Mouse (Mus musculus): ENCODE measurements around the gene Gimap3. TPM values are rescaled to one million over a fixed set of nuclear protein-coding genes. Genes with fewer than 3 reads are reported as not detected.

Gene Gimap3
- polyA plus RNA-seq, 1 experiment from 2014 or later = 0.05 TPM

GRCm38 (mm10) chr6:48741711-48742206 lies 28.9 kb downstream of the Gimap3 start:
- H3K36me3 ChIP-seq (replicated peaks) = no peaks in the 10 kb centered on the region
- ATAC-seq (ENCODE audit: insufficient read depth) = peak; percentile 35; the same call in 1 of the 2 replicates
- H3K9me3 ChIP-seq (replicated peaks) = no peaks in the 10 kb centered on the region
- H3K27ac ChIP-seq (replicated peaks) = peak overlapping the region; percentile 61
- H3K27me3 ChIP-seq = 0 out of 2 replicates have a peak, but pooled peaks cover 3% of the 10 kb centered on the region
- no peak overlapping the region for H3K9ac ChIP-seq
- WGBS (ENCODE audit: insufficient replicate concordance) = 38% methylated on average over 9 of the region's 9 CpGs
- peaks cover 29% of the 10 kb centered on the region for H3K4me1 ChIP-seq (replicated peaks)
- peak overlapping the region; percentile 57 for H3K4me2 ChIP-seq
- no peak overlapping the region for H3K4me3 ChIP-seq (replicated peaks)

GRCm38 (mm10) chr6:48741273-48741672 lies 29.4 kb downstream of the Gimap3 start:
- H3K9ac ChIP-seq = no peak overlapping the region
- no peaks in the 10 kb centered on the region for H3K36me3 ChIP-seq (replicated peaks)
- H3K4me1 ChIP-seq (replicated peaks) = peaks cover 29% of the 10 kb centered on the region
- ATAC-seq (ENCODE audit: insufficient read depth) = no peak
- H3K4me2 ChIP-seq = no peak overlapping the region
- no peak overlapping the region for H3K4me3 ChIP-seq (replicated peaks)
- H3K9me3 ChIP-seq (replicated peaks) = no peaks in the 10 kb centered on the region
- H3K27ac ChIP-seq (replicated peaks) = peak overlapping the region; percentile 61; the same call in 1 of the 2 replicates
- 0 out of 2 replicates have a peak, but pooled peaks cover 3% of the 10 kb centered on the region for H3K27me3 ChIP-seq
- WGBS (ENCODE audit: insufficient replicate concordance) = 8% methylated on average over 3 of the region's 3 CpGs

- Histone ChIP-seq H3K9me3 (replicated peaks) (no peaks in the 10 kb centered on the region), H3K4me2 (no peak overlapping the region), H3K27me3 (0 out of 2 replicates have a peak, but pooled peaks cover 3% of the 10 kb centered on the region), H3K27ac (replicated peaks) (0 out of 2 replicates have a peak overlapping the region, but pooled peaks have one; percentile 61), H3K36me3 (replicated peaks) (no peaks in the 10 kb centered on the region), H3K9ac (no peak overlapping the region), H3K4me1 (replicated peaks) (peaks cover 22% of the 10 kb centered on the region), H3K4me3 (replicated peaks) (no peak overlapping the region)
- no peak for ATAC-seq (ENCODE audit: insufficient read depth)
- 53% methylated on average over 3 of the region's 3 CpGs for WGBS (ENCODE audit: insufficient replicate concordance)
Observed at GRCm38 (mm10) chr6:48740501-48741169, 30.0 kb downstream of the Gimap3 start.

GRCm38 (mm10) chr6:48739780-48740055 lies 30.9 kb downstream of the Gimap3 start:
- Histone ChIP-seq H3K27ac (replicated peaks) (no peak overlapping the region), H3K36me3 (replicated peaks) (no peaks in the 10 kb centered on the region), H3K4me2 (no peak overlapping the region), H3K4me3 (replicated peaks) (no peak overlapping the region), H3K27me3 (0 out of 2 replicates have a peak, but pooled peaks cover 3% of the 10 kb centered on the region), H3K9me3 (replicated peaks) (no peaks in the 10 kb centered on the region), H3K9ac (no peak overlapping the region), H3K4me1 (replicated peaks) (peaks cover 21% of the 10 kb centered on the region)
- 35% methylated on average over 3 of the region's 3 CpGs for WGBS (ENCODE audit: insufficient replicate concordance)
- ATAC-seq (ENCODE audit: insufficient read depth) = no peak

GRCm38 (mm10) chr6:48738961-48739779 lies 31.5 kb downstream of the Gimap3 start, which contains the start of gene Gimap1:
Gimap1 (plus strand) TSS chr6:48739054.
- ATAC-seq (ENCODE audit: insufficient read depth) = no peak
- Histone ChIP-seq H3K27me3 (0 out of 2 replicates have a peak, but pooled peaks cover 3% of the 10 kb centered on the region), H3K4me2 (peak within 1 kb of the TSS; percentile 32; the same call in 1 of the 2 replicates), H3K4me3 (replicated peaks) (peak within 1 kb of the TSS; percentile 29), H3K9ac (no peak within 1 kb of the TSS), H3K36me3 (replicated peaks) (no peaks in the 10 kb centered on the region), H3K9me3 (replicated peaks) (no peaks in the 10 kb centered on the region), H3K4me1 (replicated peaks) (peaks cover 21% of the 10 kb centered on the region), H3K27ac (replicated peaks) (no peak within 1 kb of the TSS)
- WGBS (ENCODE audit: insufficient replicate concordance) = 11% methylated on average over 15 of the region's 15 CpGs

GRCm38 (mm10) chr6:48737688-48738087 lies 33.0 kb downstream of the Gimap3 start:
- H3K4me2 ChIP-seq = no peak overlapping the region
- no peak overlapping the region for H3K27ac ChIP-seq (replicated peaks)
- no peak for ATAC-seq (ENCODE audit: insufficient read depth)
- WGBS (ENCODE audit: insufficient replicate concordance) = 65% methylated on average over 5 of the region's 5 CpGs
- H3K27me3 ChIP-seq = 0 out of 2 replicates have a peak, but pooled peaks cover 3% of the 10 kb centered on the region
- no peak overlapping the region for H3K4me3 ChIP-seq (replicated peaks)
- H3K9ac ChIP-seq = no peak overlapping the region
- H3K4me1 ChIP-seq (replicated peaks) = peaks cover 18% of the 10 kb centered on the region
- H3K9me3 ChIP-seq (replicated peaks) = no peaks in the 10 kb centered on the region
- no peaks in the 10 kb centered on the region for H3K36me3 ChIP-seq (replicated peaks)

- H3K9me3 ChIP-seq (replicated peaks) = no peaks in the 10 kb centered on the region
- peaks cover 13% of the 10 kb centered on the region for H3K4me1 ChIP-seq (replicated peaks)
- H3K4me2 ChIP-seq = no peak overlapping the region
- 0 out of 2 replicates have a peak, but pooled peaks cover 3% of the 10 kb centered on the region for H3K27me3 ChIP-seq
- 23% methylated on average over 2 of the region's 2 CpGs for WGBS (ENCODE audit: insufficient replicate concordance)
- no peak for ATAC-seq (ENCODE audit: insufficient read depth)
- H3K4me3 ChIP-seq (replicated peaks) = no peak overlapping the region
- H3K36me3 ChIP-seq (replicated peaks) = no peaks in the 10 kb centered on the region
- no peak overlapping the region for H3K9ac ChIP-seq
- no peak overlapping the region for H3K27ac ChIP-seq (replicated peaks)
Observed at GRCm38 (mm10) chr6:48737053-48737452, 33.6 kb downstream of the Gimap3 start.

- WGBS (ENCODE audit: insufficient replicate concordance) = 60% methylated on average over 1 of the region's 1 CpGs
- no peaks in the 10 kb centered on the region for H3K36me3 ChIP-seq (replicated peaks)
- ATAC-seq (ENCODE audit: insufficient read depth) = no peak
Observed at GRCm38 (mm10) chr6:48733660-48734059, 37.0 kb downstream of the Gimap3 start.

GRCm38 (mm10) chr6:48732864-48733304 lies 37.8 kb downstream of the Gimap3 start:
- no peak overlapping the region for H3K4me2 ChIP-seq
- H3K4me1 ChIP-seq (replicated peaks) = no peaks in the 10 kb centered on the region
- no peaks in the 10 kb centered on the region for H3K36me3 ChIP-seq (replicated peaks)
- H3K27ac ChIP-seq (replicated peaks) = no peak overlapping the region
- no peaks in the 10 kb centered on the region for H3K27me3 ChIP-seq
- H3K9ac ChIP-seq = no peak overlapping the region
- no peak overlapping the region for H3K4me3 ChIP-seq (replicated peaks)
- H3K9me3 ChIP-seq (replicated peaks) = no peaks in the 10 kb centered on the region
- ATAC-seq (ENCODE audit: insufficient read depth) = no peak
- 9% methylated on average over 8 of the region's 8 CpGs for WGBS (ENCODE audit: insufficient replicate concordance)

More at GRCm38 (mm10) chr6:48733660-48734059, 37.0 kb downstream of the Gimap3 start:
- no peak overlapping the region for H3K4me3 ChIP-seq (replicated peaks)
- H3K4me2 ChIP-seq = no peak overlapping the region
- no peaks in the 10 kb centered on the region for H3K9me3 ChIP-seq (replicated peaks)
- H3K9ac ChIP-seq = no peak overlapping the region
- no peak overlapping the region for H3K27ac ChIP-seq (replicated peaks)
- no peaks in the 10 kb centered on the region for H3K27me3 ChIP-seq
- H3K4me1 ChIP-seq (replicated peaks) = no peaks in the 10 kb centered on the region

- H3K4me1 ChIP-seq (replicated peaks) = no peaks in the 10 kb centered on the region
- 61% methylated on average over 5 of the region's 5 CpGs for WGBS (ENCODE audit: insufficient replicate concordance)
- H3K9ac ChIP-seq = no peak overlapping the region
- H3K9me3 ChIP-seq (replicated peaks) = no peaks in the 10 kb centered on the region
- H3K36me3 ChIP-seq (replicated peaks) = no peaks in the 10 kb centered on the region
- H3K27ac ChIP-seq (replicated peaks) = no peak overlapping the region
- H3K4me2 ChIP-seq = no peak overlapping the region
- H3K27me3 ChIP-seq = no peaks in the 10 kb centered on the region
- no peak overlapping the region for H3K4me3 ChIP-seq (replicated peaks)
- no peak for ATAC-seq (ENCODE audit: insufficient read depth)
Observed at GRCm38 (mm10) chr6:48727761-48728160, 42.9 kb downstream of the Gimap3 start.

- Histone ChIP-seq H3K4me3 (replicated peaks) (no peak overlapping the region), H3K9ac (no peak overlapping the region), H3K9me3 (replicated peaks) (no peaks in the 10 kb centered on the region), H3K4me1 (replicated peaks) (no peaks in the 10 kb centered on the region), H3K27me3 (no peaks in the 10 kb centered on the region), H3K4me2 (no peak overlapping the region), H3K36me3 (replicated peaks) (no peaks in the 10 kb centered on the region), H3K27ac (replicated peaks) (no peak overlapping the region)
- no peak for ATAC-seq (ENCODE audit: insufficient read depth)
- 9% methylated on average over 1 of the region's 1 CpGs for WGBS (ENCODE audit: insufficient replicate concordance)
Observed at GRCm38 (mm10) chr6:48725476-48725875, 45.2 kb downstream of the Gimap3 start.
